Mouse (Mus musculus): ENCODE data around the gene Plbd1. TPM values are rescaled to one million over a fixed set of nuclear protein-coding genes. Genes with fewer than 3 reads are reported as not detected.

Gene Plbd1
- polyA plus RNA-seq, 1 experiment = 64.4 TPM

DNA sequence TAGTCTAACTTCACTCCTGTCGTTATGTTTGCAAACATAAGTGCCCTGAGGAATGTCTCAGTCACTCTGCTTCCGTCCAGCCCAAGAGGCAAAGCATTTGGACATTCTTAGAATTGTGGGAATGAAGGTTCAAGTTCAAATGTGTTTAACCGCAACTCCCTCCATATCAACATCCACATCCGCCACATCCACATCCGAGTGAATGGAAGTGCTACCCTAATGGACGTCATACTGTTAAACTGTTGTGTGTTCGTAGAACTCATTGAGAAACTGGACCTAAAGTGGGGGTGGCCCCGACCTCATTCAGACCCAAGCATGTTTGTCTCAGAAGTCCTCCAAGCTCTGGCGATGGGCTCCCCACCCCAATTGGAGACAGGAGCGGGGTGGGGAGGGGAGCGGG lies 5.9 kb downstream of the Plbd1 start:
- 83% methylated on average over 11 of the region's 11 CpGs for WGBS

DNA sequence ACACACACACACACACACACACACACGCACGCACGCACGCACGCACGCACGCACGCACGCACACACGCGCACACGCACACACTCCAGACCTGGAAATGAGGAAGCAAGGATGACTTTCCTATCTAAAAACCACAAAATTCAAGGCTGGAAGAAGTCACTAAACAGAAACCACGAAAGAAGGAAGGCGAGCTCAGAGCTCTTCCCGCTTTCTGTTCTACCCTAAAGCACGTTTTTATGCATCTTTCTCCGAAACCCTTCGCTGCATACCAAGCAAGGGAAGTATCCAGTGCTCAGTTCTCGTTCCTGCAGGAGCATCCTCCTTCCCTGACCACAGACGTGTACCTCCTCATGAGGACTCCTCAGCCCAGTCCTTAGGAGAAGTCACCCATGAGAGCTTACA lies 7.3 kb downstream of the Plbd1 start:
- peaks cover 18% of the 10 kb centered on the region for H3K4me1 ChIP-seq (ENCODE audit: control insufficient read depth, insufficient read depth, insufficient read length)
- H3K36me3 ChIP-seq (ENCODE audit: control insufficient read depth, insufficient read depth, low read length) = no peaks in the 10 kb centered on the region
- TF ChIP-seq POLR2A (IDR thresholded peaks at IDR 0.05; ENCODE audit: low read depth, low read length) (no peak), CTCF (IDR thresholded peaks at IDR 0.05; ENCODE audit: extremely low read depth, insufficient read depth, insufficient read length, insufficient replicate concordance) (no peak)
- H3K27me3 ChIP-seq (ENCODE audit: control insufficient read depth, insufficient read depth, low read length) = no peaks in the 10 kb centered on the region
- no peak overlapping the region for H3K4me3 ChIP-seq (ENCODE audit: extremely low read depth, insufficient read depth, insufficient read length)
- WGBS = 68% methylated on average over 20 of the region's 20 CpGs
- DNase-seq (ENCODE audit: low read depth in 1 of 2, low spot score in 2 of 2) = no peak
- H3K27ac ChIP-seq (ENCODE audit: insufficient read depth, low read length) = peak overlapping the region; percentile 85

More for the DNA sequence above, 5.9 kb downstream of the Plbd1 start:
- Histone ChIP-seq H3K4me1 (ENCODE audit: control insufficient read depth, insufficient read depth, insufficient read length) (peaks cover 18% of the 10 kb centered on the region), H3K27me3 (ENCODE audit: control insufficient read depth, insufficient read depth, low read length) (no peaks in the 10 kb centered on the region), H3K36me3 (ENCODE audit: control insufficient read depth, insufficient read depth, low read length) (no peaks in the 10 kb centered on the region), H3K27ac (ENCODE audit: insufficient read depth, low read length) (no peak overlapping the region), H3K4me3 (ENCODE audit: extremely low read depth, insufficient read depth, insufficient read length) (no peak overlapping the region)
- DNase-seq (ENCODE audit: low read depth in 1 of 2, low spot score in 2 of 2) = no peak
- TF ChIP-seq POLR2A (IDR thresholded peaks at IDR 0.05; ENCODE audit: low read depth, low read length) = no peak
- TF ChIP-seq CTCF (IDR thresholded peaks at IDR 0.05; ENCODE audit: extremely low read depth, insufficient read depth, insufficient read length, insufficient replicate concordance) = no peak

DNA sequence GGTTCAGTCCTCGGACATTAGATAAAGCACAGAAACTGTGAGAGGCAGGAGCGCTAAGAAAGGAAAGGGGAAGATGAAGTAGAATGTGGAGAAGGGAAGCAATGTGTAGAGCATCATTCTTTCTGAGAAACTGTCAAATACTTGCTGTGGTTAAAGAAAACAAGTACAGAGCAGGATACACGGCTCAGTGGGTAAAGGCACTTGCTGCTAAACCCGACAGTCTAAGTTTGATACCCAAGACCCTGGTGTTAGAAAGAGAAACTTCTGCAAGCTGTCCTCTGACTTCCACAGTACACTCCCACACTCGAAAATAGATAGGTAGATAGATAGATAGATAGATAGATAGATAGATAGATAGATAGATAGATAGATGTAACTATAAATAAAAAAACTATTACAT lies 8.4 kb downstream of the Plbd1 start:
- DNase-seq (ENCODE audit: low read depth in 1 of 2, low spot score in 2 of 2) = peak; percentile 42 to 52
- no peak for TF ChIP-seq POLR2A (IDR thresholded peaks at IDR 0.05; ENCODE audit: low read depth, low read length)
- TF ChIP-seq CTCF (IDR thresholded peaks at IDR 0.05; ENCODE audit: extremely low read depth, insufficient read depth, insufficient read length, insufficient replicate concordance) = no peak
- H3K4me3 ChIP-seq (ENCODE audit: extremely low read depth, insufficient read depth, insufficient read length) = no peak overlapping the region
- H3K27ac ChIP-seq (ENCODE audit: insufficient read depth, low read length) = peak overlapping the region; percentile 85
- WGBS = 11% methylated on average over 5 of the region's 5 CpGs
- H3K27me3 ChIP-seq (ENCODE audit: control insufficient read depth, insufficient read depth, low read length) = no peaks in the 10 kb centered on the region
- H3K36me3 ChIP-seq (ENCODE audit: control insufficient read depth, insufficient read depth, low read length) = no peaks in the 10 kb centered on the region
- H3K4me1 ChIP-seq (ENCODE audit: control insufficient read depth, insufficient read depth, insufficient read length) = peaks cover 18% of the 10 kb centered on the region

DNA sequence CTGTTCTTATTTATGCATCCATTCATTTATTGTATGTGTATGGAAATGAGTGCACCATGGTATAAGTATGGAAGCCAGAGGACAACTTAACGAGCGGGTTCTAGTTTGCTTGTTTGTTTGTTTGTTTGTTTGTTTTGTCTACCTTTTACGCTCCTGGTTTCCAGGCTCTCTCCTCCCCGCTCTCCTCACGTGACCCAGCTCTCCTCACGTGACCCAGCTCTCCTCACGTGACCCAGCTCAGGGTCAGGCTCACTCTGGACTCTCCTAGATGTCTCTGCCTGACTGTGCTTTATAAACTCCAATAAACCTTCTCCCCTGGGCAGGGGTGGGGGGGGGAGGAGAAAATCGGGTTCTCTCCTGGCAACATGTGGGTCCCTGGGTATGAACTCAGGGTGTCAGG lies 11.1 kb downstream of the Plbd1 start:
- H3K4me1 ChIP-seq (ENCODE audit: control insufficient read depth, insufficient read depth, insufficient read length) = peaks cover 18% of the 10 kb centered on the region
- no peak for DNase-seq (ENCODE audit: low read depth in 1 of 2, low spot score in 2 of 2)
- H3K36me3 ChIP-seq (ENCODE audit: control insufficient read depth, insufficient read depth, low read length) = no peaks in the 10 kb centered on the region
- WGBS = 91% methylated on average over 8 of the region's 8 CpGs
- TF ChIP-seq POLR2A (IDR thresholded peaks at IDR 0.05; ENCODE audit: low read depth, low read length) (no peak), CTCF (IDR thresholded peaks at IDR 0.05; ENCODE audit: extremely low read depth, insufficient read depth, insufficient read length, insufficient replicate concordance) (no peak)
- H3K4me3 ChIP-seq (ENCODE audit: extremely low read depth, insufficient read depth, insufficient read length) = no peak overlapping the region
- no peak overlapping the region for H3K27ac ChIP-seq (ENCODE audit: insufficient read depth, low read length)
- H3K27me3 ChIP-seq (ENCODE audit: control insufficient read depth, insufficient read depth, low read length) = no peaks in the 10 kb centered on the region

DNA sequence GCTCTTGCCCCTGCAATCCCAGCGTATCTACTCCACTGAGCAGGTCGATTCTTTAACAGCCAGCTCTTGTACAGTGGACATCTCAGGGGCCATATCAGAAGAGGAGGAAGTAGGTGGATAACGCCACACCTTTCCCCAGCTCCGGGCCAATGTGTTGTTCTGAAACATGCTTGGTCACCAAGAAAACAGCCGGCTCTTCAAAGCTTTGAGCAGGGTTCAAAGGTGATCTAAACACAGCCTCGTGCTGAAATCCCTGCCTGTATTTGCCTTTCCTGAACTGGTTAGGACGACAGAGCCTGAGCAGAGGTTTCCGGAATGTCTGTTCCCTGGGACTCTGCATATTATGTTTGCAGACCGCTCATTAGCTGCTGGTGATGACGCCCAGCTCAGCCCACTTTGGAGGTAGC lies 14.3 kb downstream of the Plbd1 start:
- Histone ChIP-seq H3K4me3 (ENCODE audit: extremely low read depth, insufficient read depth, insufficient read length) (no peak overlapping the region), H3K4me1 (ENCODE audit: control insufficient read depth, insufficient read depth, insufficient read length) (peaks cover 1% of the 10 kb centered on the region; the same call in 1 of the 2 replicates), H3K36me3 (ENCODE audit: control insufficient read depth, insufficient read depth, low read length) (no peaks in the 10 kb centered on the region), H3K27ac (ENCODE audit: insufficient read depth, low read length) (no peak overlapping the region), H3K27me3 (ENCODE audit: control insufficient read depth, insufficient read depth, low read length) (no peaks in the 10 kb centered on the region)
- 89% methylated on average over 10 of the region's 10 CpGs for WGBS
- TF ChIP-seq CTCF (IDR thresholded peaks at IDR 0.05; ENCODE audit: extremely low read depth, insufficient read depth, insufficient read length, insufficient replicate concordance) (no peak), POLR2A (IDR thresholded peaks at IDR 0.05; ENCODE audit: low read depth, low read length) (no peak)
- no peak for DNase-seq (ENCODE audit: low read depth in 1 of 2, low spot score in 2 of 2)

DNA sequence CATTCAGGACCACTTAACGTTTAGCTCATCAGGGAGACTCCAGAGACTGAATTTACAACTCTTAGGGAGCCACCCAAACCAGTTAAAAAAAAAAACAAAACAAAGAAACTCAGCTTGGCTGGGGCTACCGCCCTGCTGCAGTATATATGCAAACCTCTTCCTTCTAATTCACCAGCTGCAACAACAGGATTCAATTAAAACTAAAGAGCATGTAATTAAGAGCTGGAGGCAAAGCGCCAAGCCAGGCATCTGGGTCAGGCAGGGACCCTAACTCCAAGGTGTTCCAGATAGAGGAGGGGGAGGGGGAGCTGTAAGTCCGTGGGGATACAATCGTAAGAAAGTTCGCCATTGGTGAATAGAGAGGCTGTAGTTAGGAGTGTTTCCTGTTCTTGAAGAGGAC lies 15.5 kb downstream of the Plbd1 start:
- TF ChIP-seq POLR2A (IDR thresholded peaks at IDR 0.05; ENCODE audit: low read depth, low read length) = no peak
- H3K4me3 ChIP-seq (ENCODE audit: extremely low read depth, insufficient read depth, insufficient read length) = no peak overlapping the region
- no peak overlapping the region for H3K27ac ChIP-seq (ENCODE audit: insufficient read depth, low read length)
- DNase-seq (ENCODE audit: low read depth in 1 of 2, low spot score in 2 of 2) = no peak
- H3K36me3 ChIP-seq (ENCODE audit: control insufficient read depth, insufficient read depth, low read length) = no peaks in the 10 kb centered on the region
- no peaks in the 10 kb centered on the region for H3K4me1 ChIP-seq (ENCODE audit: control insufficient read depth, insufficient read depth, insufficient read length)
- WGBS = 78% methylated on average over 6 of the region's 6 CpGs
- H3K27me3 ChIP-seq (ENCODE audit: control insufficient read depth, insufficient read depth, low read length) = no peaks in the 10 kb centered on the region

DNA sequence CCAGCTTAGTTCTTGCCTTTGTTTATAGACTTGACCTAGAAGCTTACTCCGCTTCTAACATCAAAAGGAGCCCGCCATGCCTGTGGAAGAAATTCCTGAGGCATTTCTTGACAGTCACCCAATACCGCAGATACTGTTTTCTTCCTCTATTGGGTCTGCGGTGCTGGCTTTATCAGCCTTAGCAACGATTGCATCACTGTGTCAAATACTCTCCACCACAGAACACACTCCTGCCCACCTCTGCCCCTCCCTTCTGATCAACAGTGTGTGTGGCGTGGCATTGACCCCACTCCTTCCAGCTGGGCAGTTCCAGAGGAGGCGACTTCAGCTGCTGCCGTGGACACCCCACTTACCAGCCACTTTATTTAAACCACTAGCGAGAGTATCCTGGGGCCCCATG lies 16.0 kb downstream of the Plbd1 start:
- Histone ChIP-seq H3K27ac (ENCODE audit: insufficient read depth, low read length) (no peak overlapping the region), H3K4me1 (ENCODE audit: control insufficient read depth, insufficient read depth, insufficient read length) (no peaks in the 10 kb centered on the region), H3K27me3 (ENCODE audit: control insufficient read depth, insufficient read depth, low read length) (no peaks in the 10 kb centered on the region), H3K36me3 (ENCODE audit: control insufficient read depth, insufficient read depth, low read length) (no peaks in the 10 kb centered on the region), H3K4me3 (ENCODE audit: extremely low read depth, insufficient read depth, insufficient read length) (no peak overlapping the region)
- TF ChIP-seq POLR2A (IDR thresholded peaks at IDR 0.05; ENCODE audit: low read depth, low read length) (no peak), CTCF (IDR thresholded peaks at IDR 0.05; ENCODE audit: extremely low read depth, insufficient read depth, insufficient read length, insufficient replicate concordance) (no peak)
- 81% methylated on average over 9 of the region's 9 CpGs for WGBS
- DNase-seq (ENCODE audit: low read depth in 1 of 2, low spot score in 2 of 2) = no peak

All from spleen, adult 2 months (tissue).